Mouse (Mus musculus): Measurements from ENCODE around the gene Map4k4.

Gene Map4k4

DNA sequence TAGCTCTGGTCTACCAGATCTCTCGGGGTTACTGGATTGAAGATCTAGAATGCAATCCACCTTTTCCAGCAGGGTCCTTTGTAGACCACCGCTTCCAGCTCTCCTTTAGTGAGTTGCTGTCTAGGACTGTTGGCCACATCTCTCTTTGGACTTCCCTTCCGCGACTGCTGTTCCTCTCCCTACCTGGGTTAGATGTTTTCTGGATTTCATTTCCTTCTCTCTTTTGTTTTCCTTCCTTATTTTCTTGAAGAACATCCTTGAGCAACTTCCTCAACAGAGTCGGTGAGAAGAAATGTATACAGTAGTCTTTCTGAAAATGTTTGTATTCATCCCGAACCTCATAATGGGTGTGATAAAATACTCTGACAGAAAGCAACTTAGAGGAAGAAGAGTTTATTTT is 137.1 kb downstream of the Map4k4 start:
- DNase-seq (ENCODE audit: low spot score), result no peak

GRCm38 (mm10) chr1:40045686-40046085 is 145.0 kb downstream of the Map4k4 start:
- DNase-seq (ENCODE audit: low spot score), result no peak

DNA sequence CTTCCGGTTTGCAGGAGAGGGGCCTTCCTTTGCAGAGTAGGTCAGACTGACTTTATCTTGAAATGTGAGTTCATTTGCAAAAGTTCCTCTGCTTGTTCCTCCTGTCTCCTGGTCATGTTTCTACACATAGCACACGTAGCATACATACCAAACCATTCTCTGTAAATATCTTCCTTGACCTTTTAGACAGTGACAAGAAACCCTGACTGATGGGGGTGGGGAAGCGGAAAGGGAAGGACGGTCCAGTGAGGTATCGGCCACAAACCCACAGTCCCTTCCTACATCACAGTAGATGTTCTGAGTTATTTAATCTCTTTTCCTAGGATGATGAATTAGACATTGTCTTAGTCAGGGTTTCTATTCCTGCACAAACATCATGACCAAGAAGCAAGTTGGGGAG is 145.9 kb downstream of the Map4k4 start:
- no peak for DNase-seq (ENCODE audit: low spot score)

GRCm38 (mm10) chr1:40051157-40051556 is 150.4 kb downstream of the Map4k4 start:
- no peak for DNase-seq (ENCODE audit: low spot score)

- DNase-seq (ENCODE audit: low spot score), result no peak
Measured at GRCm38 (mm10) chr1:40052156-40052555, 151.4 kb downstream of the Map4k4 start.

DNA sequence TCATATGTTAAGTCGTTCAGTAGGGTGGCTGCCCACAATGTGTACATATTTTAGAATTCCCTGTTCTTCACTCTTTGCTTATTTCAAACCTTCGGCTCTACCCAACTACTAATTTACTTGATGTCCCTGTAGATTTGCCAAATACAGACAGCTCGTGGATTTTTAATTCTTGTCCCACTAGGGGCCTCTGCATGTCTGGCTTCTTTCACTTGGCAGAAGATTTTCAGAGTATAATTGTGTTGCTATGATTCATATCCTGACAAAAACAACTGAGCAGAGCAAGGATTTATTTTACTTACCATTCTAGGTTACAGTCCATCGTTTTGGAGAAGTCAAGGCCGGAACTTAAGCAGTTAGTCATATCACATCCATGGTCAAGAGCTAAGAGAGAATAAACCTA is 152.4 kb downstream of the Map4k4 start:
- DNase-seq (ENCODE audit: low spot score), result no peak

DNA sequence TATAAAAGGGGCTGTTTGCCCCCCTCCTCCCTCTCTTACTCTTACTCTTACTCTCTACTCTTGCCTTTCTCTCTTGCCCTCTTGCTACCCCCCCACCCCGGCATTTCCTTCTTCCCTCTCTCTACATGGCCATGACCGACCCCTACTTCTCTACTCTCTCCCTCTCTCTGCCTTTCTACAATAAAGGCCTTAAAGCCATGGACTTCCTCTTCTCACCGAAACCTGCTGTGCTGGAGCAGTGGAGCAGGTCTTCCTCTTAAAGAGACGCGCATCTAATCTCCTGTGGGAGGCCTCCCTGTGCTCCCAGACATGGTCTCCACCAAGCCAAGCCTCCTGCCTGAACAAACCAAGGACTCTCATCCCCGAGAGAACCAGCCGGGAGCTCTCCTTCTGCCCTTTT is 154.3 kb downstream of the Map4k4 start:
- DNase-seq (ENCODE audit: low spot score), result no peak

- no peak for DNase-seq (ENCODE audit: low spot score)
Measured at GRCm38 (mm10) chr1:40055963-40056362, 155.2 kb downstream of the Map4k4 start.

DNA sequence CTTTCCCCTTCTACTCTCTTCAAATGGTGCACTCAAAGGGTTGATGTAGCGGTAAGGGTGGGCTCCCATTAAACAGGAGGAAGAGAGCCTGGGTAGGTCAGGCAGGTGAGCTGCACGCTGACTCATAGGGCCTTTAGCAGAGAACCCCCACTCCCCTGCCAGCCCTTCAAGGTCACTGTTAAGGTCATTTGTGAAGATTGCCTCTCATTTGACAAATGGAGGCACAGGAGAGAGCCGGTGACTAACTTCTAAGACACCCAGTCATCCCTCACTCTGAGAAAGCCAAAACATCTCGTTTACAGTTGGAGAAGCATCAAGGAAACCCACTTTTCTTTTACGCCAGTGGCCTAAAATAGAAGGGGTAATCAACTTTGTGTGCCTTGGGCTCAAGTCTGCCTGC is 156.6 kb downstream of the Map4k4 start:
- no peak for DNase-seq (ENCODE audit: low spot score)

DNA sequence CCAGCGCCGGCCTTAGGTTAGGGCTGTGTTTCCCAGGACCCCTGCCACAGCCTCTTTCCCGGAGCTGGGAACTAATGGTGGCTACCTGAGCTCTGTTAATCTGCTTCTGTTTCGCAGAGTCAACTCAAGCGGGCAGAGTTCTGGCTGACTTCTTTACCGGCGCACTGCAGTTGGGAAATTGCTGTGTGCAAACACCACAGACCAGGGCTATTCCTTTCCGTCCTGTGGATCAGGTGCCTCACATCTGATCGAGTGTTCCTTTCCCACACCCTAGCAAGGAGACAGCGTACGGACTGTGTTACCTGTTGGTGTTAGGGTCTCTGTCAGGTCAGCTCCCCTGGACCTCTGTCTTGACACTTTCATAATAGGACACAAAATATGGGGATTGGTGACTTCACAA is 157.3 kb downstream of the Map4k4 start:
- DNase-seq (ENCODE audit: low spot score), result no peak

DNA sequence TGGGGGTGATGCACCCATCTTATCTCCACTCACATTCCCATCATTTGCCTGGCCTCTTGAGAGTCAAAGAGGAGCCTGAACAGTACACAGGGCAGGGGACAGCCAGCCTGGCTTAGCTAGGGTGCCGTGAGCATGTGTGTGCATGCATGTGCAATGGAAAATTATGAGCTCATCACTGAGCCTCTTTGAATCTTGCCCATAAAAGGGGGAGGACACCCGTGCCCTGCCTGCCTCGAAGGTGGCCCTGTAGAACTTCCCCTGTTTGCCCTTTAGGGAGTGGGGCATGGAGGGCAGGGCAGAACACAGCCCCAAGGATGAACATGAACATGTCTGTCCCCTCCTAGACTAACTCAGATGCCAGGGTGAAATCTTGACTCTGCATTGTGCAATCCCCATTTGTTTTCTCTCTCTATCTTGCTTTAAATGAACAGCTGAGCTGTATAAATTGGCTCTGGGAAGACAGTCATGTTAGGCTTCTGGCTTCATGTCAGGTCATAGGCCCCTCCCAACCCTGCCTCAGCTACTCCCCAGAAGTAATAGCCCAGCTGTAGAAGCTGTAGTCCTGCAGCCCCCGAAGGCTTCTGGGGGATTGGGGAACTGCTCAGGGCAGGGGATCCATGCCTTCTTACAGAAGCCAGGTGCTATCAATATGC is 158.5 kb downstream of the Map4k4 start:
- no peak for DNase-seq (ENCODE audit: low spot score)

GRCm38 (mm10) chr1:40061359-40061758 is 160.6 kb downstream of the Map4k4 start:
- DNase-seq (ENCODE audit: low spot score), result no peak

GRCm38 (mm10) chr1:40063409-40063808 is 162.7 kb downstream of the Map4k4 start:
- DNase-seq (ENCODE audit: low spot score), result no peak

GRCm38 (mm10) chr1:40064508-40064907 is 163.8 kb downstream of the Map4k4 start:
- DNase-seq (ENCODE audit: low spot score), result no peak

DNA sequence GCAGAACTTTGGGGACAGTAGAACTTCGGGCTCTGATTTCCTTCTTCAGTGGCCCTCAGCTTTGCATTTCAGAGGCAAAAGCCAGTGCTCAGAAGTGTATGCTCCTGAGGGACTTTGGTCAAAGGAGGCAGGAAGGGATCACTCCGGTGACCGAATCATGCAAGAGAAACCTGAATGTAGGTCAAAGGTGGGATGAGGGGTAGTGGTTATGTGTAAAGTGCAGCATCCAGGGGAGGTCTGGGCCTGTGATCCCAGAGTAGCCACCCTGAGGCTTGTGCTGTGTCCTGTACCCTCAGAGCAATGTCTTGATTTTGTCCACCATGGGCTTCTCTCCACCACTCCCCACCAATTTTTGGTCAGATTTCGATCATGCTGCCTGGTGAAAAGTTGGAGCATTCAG is 171.8 kb downstream of the Map4k4 start:
- DNase-seq (ENCODE audit: low spot score), result no peak

GRCm38 (mm10) chr1:40073779-40074178 is 173.1 kb downstream of the Map4k4 start, which contains the start of gene Il1r2:
Gene Il1r2, plus strand, starts transcription at chr1:40074079.
- no peak for DNase-seq (ENCODE audit: low spot score)

Measured in T-cell, adult 2 months (primary cell).